22 mouse cellular contexts compared by ENCODE assay signal in genomic region chr19:17659321-17659720, GRCm38 (mm10).
"Had no signal": no experiment of that assay in that cellular context is flagged by ENCODE, and none has a peak within 500 bp of the region (broad histone marks: within the 10 kb centered on the region; RNA-seq: fewer than 3 reads in every experiment).

No protein-coding gene starts in this region.

- ATAC-seq: midbrain, embryonic 13.5 days; midbrain, embryonic 16.5 days had no signal

- H3K4me1 ChIP-seq: kidney, embryonic 15.5 days; liver, embryonic 15.5 days; lung, embryonic 15.5 days; megakaryocyte, embryonic 14.5 days; midbrain, embryonic 10.5 days; midbrain, embryonic 13.5 days had no signal

- H3K27me3 ChIP-seq: kidney, embryonic 15.5 days; liver, embryonic 15.5 days; lung, embryonic 15.5 days; megakaryocyte, embryonic 14.5 days; midbrain, embryonic 13.5 days; neural tube, embryonic 13.5 days had no signal

- H3K9ac ChIP-seq: kidney, embryonic 15.5 days; limb, embryonic 15.5 days; liver, embryonic 15.5 days; lung, embryonic 15.5 days; midbrain, embryonic 13.5 days; neural tube, embryonic 13.5 days had no signal

- H3K27ac ChIP-seq: kidney, embryonic 15.5 days; limb, embryonic 15.5 days; liver, embryonic 15.5 days; lung, embryonic 15.5 days; midbrain, embryonic 10.5 days; midbrain, embryonic 13.5 days; neural tube, embryonic 13.5 days had no signal

- H3K9me3 ChIP-seq: kidney, embryonic 15.5 days; limb, embryonic 15.5 days; liver, embryonic 15.5 days; lung, embryonic 15.5 days; megakaryocyte, embryonic 14.5 days; midbrain, embryonic 10.5 days; midbrain, embryonic 13.5 days; neural tube, embryonic 13.5 days had no signal

- DNase-seq: kidney, adult 8-10 months; kidney, postnatal 10 days; kidney, postnatal 36 days; layer of hippocampus, postnatal 36 days; left cerebral cortex, postnatal 4 days; lung, adult 18-20 months; lung, postnatal 10 days; lung, postnatal 36 days; thymus, adult 2 months; thymus, postnatal 14 days; thymus, postnatal 4 days had no signal

- H3K36me3 ChIP-seq: limb, embryonic 15.5 days; liver, embryonic 15.5 days; lung, embryonic 15.5 days; midbrain, embryonic 10.5 days; midbrain, embryonic 13.5 days; neural tube, embryonic 13.5 days had no signal

- H3K4me2 ChIP-seq: kidney, embryonic 15.5 days; limb, embryonic 15.5 days; liver, embryonic 11.5 days; liver, embryonic 15.5 days; lung, embryonic 15.5 days; midbrain, embryonic 13.5 days; neural tube, embryonic 13.5 days had no signal

- H3K4me3 ChIP-seq: kidney, embryonic 15.5 days; limb, embryonic 15.5 days; liver, embryonic 15.5 days; lung, embryonic 15.5 days; megakaryocyte, embryonic 14.5 days; midbrain, embryonic 10.5 days; midbrain, embryonic 13.5 days; myocyte; neural tube, embryonic 13.5 days had no signal
